Mouse (Mus musculus) small intestine, adult 2 months (tissue): ENCODE results near the gene Tor1aip2.

Experiments used
- CTCF ChIP-seq: fragments of 200-500 bp; IDR thresholded peaks from 2 replicates; pipeline ENCODE4 v1.5.1; 2012; ENCODE audit warnings: low read depth, mild to moderate bottlenecking, control low read depth, inconsistent platforms, low read length, moderate library complexity, mixed read lengths; ENCODE audit not compliant: insufficient replicate concordance, insufficient read length; ENCODE audit errors: extremely low read depth
- POLR2A ChIP-seq: fragments of 200-500 bp; IDR thresholded peaks from 2 replicates; pipeline ENCODE4 v1.6.1; 2012; ENCODE audit warnings: low read depth, mild to moderate bottlenecking, control low read depth, inconsistent platforms, low read length, moderate library complexity

GRCm38 (mm10) chr1:156035269-156035929, at the start of gene Tor1aip2:
- no peak for TF ChIP-seq CTCF
- peak; percentile 16 for TF ChIP-seq POLR2A
